Mouse (Mus musculus): ENCODE results near the gene Esrrb.

DNA sequence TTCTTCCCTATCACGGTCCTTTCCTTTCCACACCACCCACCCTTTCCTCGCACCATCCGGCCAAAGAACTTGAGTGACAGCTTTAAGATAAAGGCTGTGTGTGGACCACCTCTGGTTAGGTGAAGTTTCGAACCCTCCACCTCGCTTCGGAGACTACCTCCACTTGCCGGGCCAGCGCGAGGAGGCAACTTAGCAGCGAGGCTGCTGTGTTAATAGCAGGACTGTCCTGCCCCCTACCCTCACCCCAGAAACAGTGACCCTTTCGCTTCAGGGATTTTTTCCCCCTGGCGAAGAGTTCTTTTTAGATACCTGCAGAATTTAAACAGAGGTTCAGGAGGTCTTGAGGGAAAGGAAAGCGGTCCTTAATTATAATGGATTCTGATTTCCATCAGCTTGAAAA is 62.2 kb downstream of the Esrrb start:
- TF ChIP-seq POLR2A (IDR thresholded peaks at IDR 0.05; ENCODE audit: insufficient read depth, low read depth, low read length) (no peak), CTCF (IDR thresholded peaks at IDR 0.05) (no peak)
